Mouse (Mus musculus): Measurements from ENCODE around the gene Bdkrb2. TPM values are rescaled to one million over a fixed set of nuclear protein-coding genes. Genes with fewer than 3 reads are reported as not detected.

Gene Bdkrb2
- polyA plus RNA-seq, 1 experiment from 2014 or later, result 0.78 TPM

DNA sequence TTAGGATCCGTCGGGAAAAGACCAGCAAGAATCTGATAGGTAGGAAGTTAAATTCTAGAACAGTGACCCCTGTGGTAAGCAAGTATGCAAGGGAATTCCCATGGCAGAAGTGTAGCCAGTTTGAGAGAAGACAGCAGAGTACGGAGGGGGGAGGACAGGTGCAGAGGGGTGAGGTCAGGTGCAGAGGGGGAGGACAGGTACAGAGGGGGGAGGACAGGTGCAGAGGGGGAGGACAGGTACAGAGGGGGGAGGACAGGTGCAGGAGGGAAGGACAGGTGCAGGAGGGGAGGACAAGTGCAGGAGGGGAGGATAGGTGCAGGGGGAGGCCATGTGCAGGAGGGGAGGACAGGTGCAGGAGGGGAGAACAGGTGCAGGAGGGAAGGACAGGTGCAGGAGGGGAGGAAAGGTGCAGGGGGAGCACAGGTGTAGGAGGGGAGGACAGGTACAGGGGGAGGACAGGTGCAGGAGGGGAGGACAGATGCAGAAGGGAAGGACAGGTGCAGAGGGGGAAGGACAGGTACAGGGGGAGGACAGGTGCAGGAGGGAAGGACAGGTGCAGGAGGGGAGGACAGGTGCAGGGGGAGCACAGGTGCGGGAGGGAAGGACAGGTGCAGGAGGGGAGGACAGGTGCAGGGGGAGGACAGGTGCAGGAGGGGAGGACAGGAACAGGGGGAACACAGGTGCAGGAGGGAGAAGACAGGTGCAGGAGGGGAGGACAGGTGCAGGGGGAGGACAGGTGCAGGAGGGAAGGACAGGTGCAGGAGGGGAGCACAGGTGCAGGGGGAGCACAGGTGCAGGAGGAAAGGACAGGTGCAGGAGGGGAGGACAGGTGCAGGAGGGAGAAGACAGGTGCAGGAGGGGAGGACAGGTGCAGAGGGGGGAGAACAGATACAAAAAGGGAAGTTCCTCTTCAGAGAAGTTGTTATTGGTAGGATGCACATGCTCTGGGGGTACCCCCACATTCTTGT lies 12.9 kb upstream of the Bdkrb2 start:
- Histone ChIP-seq H3K9ac (replicated peaks; ENCODE audit: low read depth, low read length) (no peak overlapping the region), H3K4me1 (ENCODE audit: control insufficient read depth, insufficient read depth, low read length) (0 out of 2 replicates have a peak, but pooled peaks cover 4% of the 10 kb centered on the region), H3K36me3 (ENCODE audit: control insufficient read depth, insufficient read depth, low read length) (no peaks in the 10 kb centered on the region), H3K27me3 (ENCODE audit: control insufficient read depth, insufficient read depth, low read length) (no peaks in the 10 kb centered on the region), H3K27ac (ENCODE audit: low read length) (no peak overlapping the region), H3K9me3 (ENCODE audit: control insufficient read depth, low read depth, low read length) (no peaks in the 10 kb centered on the region), H3K4me3 (ENCODE audit: low read depth, low read length) (no peak overlapping the region), H3K4me2 (replicated peaks; ENCODE audit: low read depth, low read length) (no peak overlapping the region)
- ATAC-seq (ENCODE audit: insufficient number of reproducible peaks, insufficient read depth, low FRiP score, low read depth), result no peak
- 63% methylated on average over 4 of the region's 4 CpGs for WGBS

DNA sequence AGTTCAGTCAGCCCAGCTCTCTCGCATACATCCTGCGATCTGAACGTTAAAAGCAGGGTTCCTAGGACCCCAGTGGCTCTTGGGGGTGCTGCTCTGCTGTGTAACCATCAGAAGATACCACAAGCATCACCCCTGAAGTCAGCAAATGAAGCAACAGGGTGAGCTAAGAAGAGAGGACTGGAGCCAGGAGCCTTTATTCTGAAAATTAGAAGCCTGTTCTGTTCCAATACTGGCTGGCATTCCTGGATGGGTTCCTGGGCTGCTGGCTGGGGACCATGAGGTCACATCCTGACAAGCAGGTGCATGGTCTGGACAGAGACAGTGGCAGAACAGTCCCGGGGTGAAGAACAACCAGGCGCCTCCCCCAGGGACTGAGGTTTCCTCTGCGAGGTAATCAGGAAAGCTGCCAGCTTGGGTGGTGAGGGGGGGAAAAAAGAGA lies 11.5 kb upstream of the Bdkrb2 start:
- Histone ChIP-seq H3K36me3 (ENCODE audit: control insufficient read depth, insufficient read depth, low read length) (no peaks in the 10 kb centered on the region), H3K4me3 (ENCODE audit: low read depth, low read length) (no peak overlapping the region), H3K27me3 (ENCODE audit: control insufficient read depth, insufficient read depth, low read length) (no peaks in the 10 kb centered on the region), H3K27ac (ENCODE audit: low read length) (no peak overlapping the region), H3K9ac (replicated peaks; ENCODE audit: low read depth, low read length) (no peak overlapping the region), H3K4me1 (ENCODE audit: control insufficient read depth, insufficient read depth, low read length) (0 out of 2 replicates have a peak, but pooled peaks cover 4% of the 10 kb centered on the region), H3K4me2 (replicated peaks; ENCODE audit: low read depth, low read length) (no peak overlapping the region), H3K9me3 (ENCODE audit: control insufficient read depth, low read depth, low read length) (no peaks in the 10 kb centered on the region)
- WGBS, result 51% methylated on average over 6 of the region's 6 CpGs
- no peak for ATAC-seq (ENCODE audit: insufficient number of reproducible peaks, insufficient read depth, low FRiP score, low read depth)

DNA sequence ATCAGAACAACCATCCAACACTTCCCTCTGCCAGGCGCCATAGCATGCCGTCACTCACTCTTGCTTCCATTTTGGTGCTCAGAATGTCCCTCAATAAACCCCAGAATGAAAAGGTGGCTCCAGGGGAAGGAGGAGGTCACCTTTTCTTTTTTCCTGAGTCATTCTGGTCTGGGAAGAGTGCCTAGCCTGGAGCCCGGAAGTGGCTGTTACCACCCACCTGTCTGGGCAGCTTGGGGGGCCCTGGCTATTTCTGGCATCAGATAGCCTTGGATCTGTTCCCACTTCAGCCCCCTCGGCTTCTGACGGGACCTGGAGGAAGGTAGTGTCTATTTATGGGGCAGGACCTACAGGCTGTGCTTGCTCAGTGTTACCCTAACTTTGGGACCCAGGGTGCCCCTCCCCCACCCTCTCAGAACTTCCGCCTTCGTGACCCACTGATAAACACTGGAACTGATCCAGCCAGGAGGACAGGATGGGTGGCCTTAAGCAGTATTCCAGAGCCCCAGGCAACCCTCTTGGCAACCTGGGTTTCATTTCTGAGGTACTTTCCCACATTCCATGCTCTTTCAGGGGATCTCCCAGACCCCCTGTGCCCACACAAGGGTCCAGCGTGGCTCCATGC lies 8.8 kb upstream of the Bdkrb2 start:
- Histone ChIP-seq H3K27ac (ENCODE audit: low read length) (no peak overlapping the region), H3K4me2 (replicated peaks; ENCODE audit: low read depth, low read length) (no peak overlapping the region), H3K4me3 (ENCODE audit: low read depth, low read length) (no peak overlapping the region), H3K27me3 (ENCODE audit: control insufficient read depth, insufficient read depth, low read length) (no peaks in the 10 kb centered on the region), H3K9me3 (ENCODE audit: control insufficient read depth, low read depth, low read length) (no peaks in the 10 kb centered on the region), H3K9ac (replicated peaks; ENCODE audit: low read depth, low read length) (no peak overlapping the region), H3K4me1 (ENCODE audit: control insufficient read depth, insufficient read depth, low read length) (no peaks in the 10 kb centered on the region), H3K36me3 (ENCODE audit: control insufficient read depth, insufficient read depth, low read length) (no peaks in the 10 kb centered on the region)
- no peak for ATAC-seq (ENCODE audit: insufficient number of reproducible peaks, insufficient read depth, low FRiP score, low read depth)
- WGBS, result 57% methylated on average over 8 of the region's 8 CpGs

GRCm38 (mm10) chr12:105555172-105555571 lies 7.9 kb upstream of the Bdkrb2 start:
- no peak for ATAC-seq (ENCODE audit: insufficient number of reproducible peaks, insufficient read depth, low FRiP score, low read depth)
- Histone ChIP-seq H3K9me3 (ENCODE audit: control insufficient read depth, low read depth, low read length) (no peaks in the 10 kb centered on the region), H3K4me3 (ENCODE audit: low read depth, low read length) (no peak overlapping the region), H3K4me2 (replicated peaks; ENCODE audit: low read depth, low read length) (no peak overlapping the region), H3K27me3 (ENCODE audit: control insufficient read depth, insufficient read depth, low read length) (no peaks in the 10 kb centered on the region), H3K9ac (replicated peaks; ENCODE audit: low read depth, low read length) (no peak overlapping the region), H3K4me1 (ENCODE audit: control insufficient read depth, insufficient read depth, low read length) (no peaks in the 10 kb centered on the region), H3K27ac (ENCODE audit: low read length) (no peak overlapping the region), H3K36me3 (ENCODE audit: control insufficient read depth, insufficient read depth, low read length) (no peaks in the 10 kb centered on the region)
- 57% methylated on average over 5 of the region's 5 CpGs for WGBS

DNA sequence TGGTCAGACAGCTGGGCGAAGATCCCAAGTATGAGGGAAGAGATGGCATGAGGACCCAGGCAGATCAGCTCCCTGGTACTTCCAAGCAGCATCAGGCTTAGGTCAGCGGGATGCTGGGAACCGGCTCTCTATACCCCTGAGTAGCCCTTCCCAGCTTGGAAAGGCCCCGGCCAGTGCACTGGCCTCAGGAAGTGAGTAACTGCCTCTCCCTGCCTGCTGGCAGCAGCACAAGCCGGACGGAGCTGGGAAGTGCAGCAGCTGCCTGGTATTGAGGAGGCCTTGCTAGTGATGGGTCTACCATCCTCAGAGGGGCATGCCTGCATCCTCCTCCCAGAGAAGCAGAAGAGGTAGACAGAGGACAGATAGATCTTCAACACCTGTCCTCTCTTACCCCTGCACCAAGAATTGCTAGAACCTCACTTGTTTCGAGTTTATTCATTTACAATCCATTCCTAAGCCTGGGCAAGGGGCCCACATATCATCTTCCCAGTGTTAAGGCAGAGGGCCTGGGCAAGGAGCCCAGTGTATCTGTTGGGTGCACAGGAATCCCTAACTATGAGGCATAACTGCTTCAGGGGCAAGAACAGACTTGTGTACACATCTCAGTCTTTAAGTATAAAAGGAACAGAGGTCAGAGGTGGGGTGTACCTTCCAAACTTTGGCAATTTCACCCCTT lies 5.6 kb upstream of the Bdkrb2 start:
- no peak overlapping the region for H3K27ac ChIP-seq (ENCODE audit: low read length)
- 0 out of 2 replicates have a peak, but pooled peaks cover 2% of the 10 kb centered on the region for H3K27me3 ChIP-seq (ENCODE audit: control insufficient read depth, insufficient read depth, low read length)
- ATAC-seq (ENCODE audit: insufficient number of reproducible peaks, insufficient read depth, low FRiP score, low read depth), result no peak

GRCm38 (mm10) chr12:105561007-105561534 lies 2.0 kb upstream of the Bdkrb2 start:
- Histone ChIP-seq H3K4me2 (replicated peaks; ENCODE audit: low read depth, low read length) (no peak overlapping the region), H3K9me3 (ENCODE audit: control insufficient read depth, low read depth, low read length) (no peaks in the 10 kb centered on the region), H3K9ac (replicated peaks; ENCODE audit: low read depth, low read length) (no peak overlapping the region), H3K27me3 (ENCODE audit: control insufficient read depth, insufficient read depth, low read length) (0 out of 2 replicates have a peak, but pooled peaks cover 2% of the 10 kb centered on the region), H3K27ac (ENCODE audit: low read length) (no peak overlapping the region), H3K4me1 (ENCODE audit: control insufficient read depth, insufficient read depth, low read length) (peaks cover 22% of the 10 kb centered on the region; the same call in 1 of the 2 replicates), H3K4me3 (ENCODE audit: low read depth, low read length) (no peak overlapping the region), H3K36me3 (ENCODE audit: control insufficient read depth, insufficient read depth, low read length) (no peaks in the 10 kb centered on the region)
- 37% methylated on average over 8 of the region's 8 CpGs for WGBS
- ATAC-seq (ENCODE audit: insufficient number of reproducible peaks, insufficient read depth, low FRiP score, low read depth), result no peak

More for the DNA sequence above, 5.6 kb upstream of the Bdkrb2 start:
- 73% methylated on average over 7 of the region's 7 CpGs for WGBS
- no peak overlapping the region for H3K4me3 ChIP-seq (ENCODE audit: low read depth, low read length)
- no peak overlapping the region for H3K9ac ChIP-seq (replicated peaks; ENCODE audit: low read depth, low read length)
- H3K4me2 ChIP-seq (replicated peaks; ENCODE audit: low read depth, low read length), result no peak overlapping the region
- peaks cover 10% of the 10 kb centered on the region; the same call in 1 of the 2 replicates for H3K4me1 ChIP-seq (ENCODE audit: control insufficient read depth, insufficient read depth, low read length)
- H3K9me3 ChIP-seq (ENCODE audit: control insufficient read depth, low read depth, low read length), result no peaks in the 10 kb centered on the region
- H3K36me3 ChIP-seq (ENCODE audit: control insufficient read depth, insufficient read depth, low read length), result no peaks in the 10 kb centered on the region

DNA sequence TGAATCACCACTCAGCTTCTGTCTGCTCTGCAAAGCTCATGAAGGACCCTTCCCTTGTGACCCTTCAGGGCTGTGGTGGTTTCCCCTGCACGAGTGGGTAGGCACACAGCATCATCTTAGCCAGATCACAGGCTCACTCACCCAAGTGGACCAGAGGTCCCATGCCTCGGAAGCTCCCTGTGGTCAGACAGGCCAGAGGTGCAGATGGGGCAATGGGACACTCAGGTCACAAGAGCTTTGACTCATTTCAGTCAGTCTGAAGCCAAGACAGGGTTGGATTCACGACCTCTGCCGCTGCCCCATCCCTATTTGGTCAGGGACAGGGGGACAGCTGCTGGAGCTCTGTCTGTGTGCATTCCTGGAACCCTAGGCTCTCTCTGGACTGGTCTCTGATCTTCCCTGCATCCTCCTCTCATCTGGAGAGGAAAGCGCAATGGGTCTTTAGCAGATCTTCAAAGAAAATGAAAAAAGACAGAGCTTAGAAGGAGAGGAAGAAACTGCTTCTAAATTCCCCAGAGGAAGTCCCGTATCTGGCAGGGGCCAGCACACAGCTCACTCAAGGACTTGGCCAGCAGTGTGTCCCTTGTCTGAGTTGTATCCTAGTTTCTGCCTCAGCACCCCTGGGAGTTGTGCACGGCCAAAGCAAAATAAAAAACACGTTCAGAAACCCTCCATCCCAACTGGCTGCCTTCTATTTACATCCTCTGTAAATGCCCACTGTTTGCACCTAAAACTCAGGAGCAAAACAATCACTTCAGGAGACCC lies 788 bp upstream of the Bdkrb2 start:
- no peak for ATAC-seq (ENCODE audit: insufficient number of reproducible peaks, insufficient read depth, low FRiP score, low read depth)
- Histone ChIP-seq H3K36me3 (ENCODE audit: control insufficient read depth, insufficient read depth, low read length) (no peaks in the 10 kb centered on the region), H3K4me1 (ENCODE audit: control insufficient read depth, insufficient read depth, low read length) (peaks cover 22% of the 10 kb centered on the region; the same call in 1 of the 2 replicates), H3K9ac (replicated peaks; ENCODE audit: low read depth, low read length) (no peak overlapping the region), H3K4me2 (replicated peaks; ENCODE audit: low read depth, low read length) (peak overlapping the region; percentile 53), H3K4me3 (ENCODE audit: low read depth, low read length) (peak overlapping the region; percentile 28; the same call in 1 of the 2 replicates), H3K27me3 (ENCODE audit: control insufficient read depth, insufficient read depth, low read length) (0 out of 2 replicates have a peak, but pooled peaks cover 2% of the 10 kb centered on the region), H3K27ac (ENCODE audit: low read length) (no peak overlapping the region), H3K9me3 (ENCODE audit: control insufficient read depth, low read depth, low read length) (no peaks in the 10 kb centered on the region; the same call in 1 of the 2 replicates)
- 30% methylated on average over 8 of the region's 8 CpGs for WGBS
